Mouse (Mus musculus): ENCODE measurements around the gene Thbs1. TPM values are rescaled to one million over a fixed set of nuclear protein-coding genes. Genes with fewer than 3 reads are reported as not detected.
A peak's percentile ranks its signal among the peaks of the same experiment; 100 is the strongest.

The Thbs1 gene
- polyA plus RNA-seq, 1 experiment from 2014 or later, result 51.2 TPM

DNA sequence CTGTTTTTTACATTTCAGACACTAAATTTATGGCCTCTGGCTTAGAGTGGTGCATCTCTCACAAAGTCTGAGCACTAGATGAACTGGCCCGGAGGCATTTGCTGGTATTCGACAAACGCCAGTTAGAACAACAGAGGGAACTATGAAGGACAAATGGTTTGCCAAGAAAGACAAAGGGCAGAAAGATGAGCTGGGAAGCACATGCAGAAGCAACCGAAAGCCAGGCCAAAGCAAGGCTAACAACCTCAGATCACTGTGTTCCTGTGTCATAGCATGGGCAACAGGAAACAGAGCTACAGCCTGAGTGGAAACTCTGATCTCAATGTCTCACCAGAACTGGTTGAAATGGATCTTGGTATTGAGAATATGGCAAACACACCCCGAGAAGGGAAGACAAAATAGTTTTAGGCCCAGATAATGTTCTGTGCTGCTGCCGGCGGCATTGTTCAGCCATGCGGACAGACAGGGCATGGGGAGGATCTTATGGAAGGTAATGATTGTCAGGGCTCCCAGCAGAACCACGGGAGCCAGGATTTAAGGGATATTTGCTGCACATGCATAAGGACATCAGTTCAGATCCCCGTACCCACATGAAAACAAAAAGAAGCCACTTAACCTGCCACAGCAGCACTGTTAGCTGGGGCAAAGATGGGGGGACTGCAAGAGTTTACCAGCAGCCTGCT, 24.5 kb upstream of the Thbs1 start:
- Histone ChIP-seq H3K9ac (no peak overlapping the region), H3K9me3 (no peaks in the 10 kb centered on the region), H3K4me2 (no peak overlapping the region), H3K4me1 (no peaks in the 10 kb centered on the region), H3K4me3 (replicated peaks) (no peak overlapping the region), H3K27me3 (replicated peaks) (no peaks in the 10 kb centered on the region), H3K27ac (no peak overlapping the region), H3K36me3 (no peaks in the 10 kb centered on the region)
- WGBS, result 78% methylated on average over 10 of the region's 10 CpGs
- no peak for ATAC-seq (ENCODE audit: insufficient read depth, low FRiP score, low read depth)

- Histone ChIP-seq H3K4me3 (replicated peaks) (no peak overlapping the region), H3K9ac (no peak overlapping the region), H3K27me3 (replicated peaks) (no peaks in the 10 kb centered on the region; the same call in 1 of the 2 replicates), H3K36me3 (no peaks in the 10 kb centered on the region), H3K27ac (no peak overlapping the region), H3K4me2 (no peak overlapping the region), H3K4me1 (no peaks in the 10 kb centered on the region), H3K9me3 (no peaks in the 10 kb centered on the region)
- WGBS, result 86% methylated on average over 5 of the region's 5 CpGs
- no peak for ATAC-seq (ENCODE audit: insufficient read depth, low FRiP score, low read depth)
Measured at GRCm38 (mm10) chr2:118091226-118091625, 20.4 kb upstream of the Thbs1 start.

- WGBS, result 57% methylated on average over 4 of the region's 4 CpGs
- H3K36me3 ChIP-seq, result no peaks in the 10 kb centered on the region
- H3K4me3 ChIP-seq (replicated peaks), result no peak overlapping the region
- no peak overlapping the region for H3K27ac ChIP-seq
- H3K4me1 ChIP-seq, result no peaks in the 10 kb centered on the region
- H3K9ac ChIP-seq, result no peak overlapping the region
- H3K4me2 ChIP-seq, result no peak overlapping the region
- ATAC-seq (ENCODE audit: insufficient read depth, low FRiP score, low read depth), result no peak
- no peaks in the 10 kb centered on the region for H3K9me3 ChIP-seq
- no peaks in the 10 kb centered on the region; the same call in 1 of the 2 replicates for H3K27me3 ChIP-seq (replicated peaks)
Measured at GRCm38 (mm10) chr2:118099104-118099503, 12.6 kb upstream of the Thbs1 start.

DNA sequence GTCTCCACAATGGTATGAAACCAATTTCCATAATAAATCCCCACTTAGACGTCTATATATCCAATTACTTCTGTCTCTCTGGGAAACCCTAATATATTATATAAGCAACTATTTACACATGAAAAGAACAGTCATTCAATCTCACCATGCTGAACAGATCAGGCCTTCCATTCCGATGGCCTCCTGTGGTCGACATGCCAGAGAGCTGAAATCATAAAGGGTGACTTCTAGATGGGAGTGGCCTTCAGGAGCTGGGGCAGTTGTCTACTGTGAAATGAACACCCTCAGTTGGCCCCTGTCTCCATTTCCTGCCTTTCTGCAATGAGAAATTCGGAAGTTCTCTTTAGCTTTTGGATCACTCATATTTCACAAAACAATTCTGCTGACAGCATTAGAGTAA, 9.5 kb upstream of the Thbs1 start:
- Histone ChIP-seq H3K27ac (no peak overlapping the region), H3K4me1 (no peaks in the 10 kb centered on the region), H3K9ac (no peak overlapping the region), H3K27me3 (replicated peaks) (no peaks in the 10 kb centered on the region), H3K4me3 (replicated peaks) (no peak overlapping the region), H3K36me3 (no peaks in the 10 kb centered on the region), H3K9me3 (no peaks in the 10 kb centered on the region), H3K4me2 (no peak overlapping the region)
- ATAC-seq (ENCODE audit: insufficient read depth, low FRiP score, low read depth), result no peak
- WGBS, result 65% methylated on average over 4 of the region's 4 CpGs

DNA sequence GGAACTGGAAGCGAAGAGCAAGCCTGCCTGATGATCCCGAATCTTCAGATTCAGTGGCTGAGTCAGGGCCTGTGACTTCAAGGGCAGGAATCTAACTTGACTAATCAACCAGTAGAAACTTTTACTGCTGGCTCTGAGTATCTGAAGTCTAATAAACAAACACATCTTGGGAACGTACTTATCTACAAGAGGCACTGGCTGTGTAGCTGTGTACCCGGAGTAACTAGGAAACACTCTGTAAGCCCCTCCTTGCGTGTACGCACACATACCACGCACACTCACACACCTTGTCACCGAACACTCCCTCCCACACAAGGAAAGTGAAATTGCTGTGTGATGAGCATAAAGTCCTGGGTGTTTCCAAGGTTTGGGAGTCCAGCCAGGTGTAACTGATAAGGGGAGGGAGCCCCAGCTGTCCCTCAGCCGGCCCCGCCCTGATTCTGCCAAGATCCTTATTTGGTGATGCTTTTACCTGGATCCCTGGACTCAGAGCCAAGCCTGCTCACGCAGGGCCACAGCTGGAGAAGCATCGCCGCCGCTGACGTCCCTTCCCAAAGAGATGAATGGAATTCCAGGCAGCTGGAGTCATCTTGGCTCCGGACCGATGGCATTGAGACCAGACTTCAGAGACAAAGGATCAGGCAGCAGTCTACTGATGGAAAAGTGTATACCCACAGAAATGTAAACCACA, 1.3 kb upstream of the Thbs1 start:
- ATAC-seq (ENCODE audit: insufficient read depth, low FRiP score, low read depth), result no peak
- Histone ChIP-seq H3K9ac (0 out of 2 replicates have a peak overlapping the region, but pooled peaks have one; percentile 12), H3K4me3 (replicated peaks) (peak overlapping the region; percentile 65), H3K36me3 (no peaks in the 10 kb centered on the region), H3K27ac (peak overlapping the region; percentile 59), H3K27me3 (replicated peaks) (no peaks in the 10 kb centered on the region), H3K4me2 (peak overlapping the region; percentile 93), H3K9me3 (no peaks in the 10 kb centered on the region), H3K4me1 (peaks cover 6% of the 10 kb centered on the region)
- 25% methylated on average over 17 of the region's 17 CpGs for WGBS

- peak overlapping the region; percentile 65 for H3K4me3 ChIP-seq (replicated peaks)
- peak overlapping the region; percentile 93 for H3K4me2 ChIP-seq
- H3K9ac ChIP-seq, result 0 out of 2 replicates have a peak overlapping the region, but pooled peaks have one; percentile 37
- H3K36me3 ChIP-seq, result peaks cover 4% of the 10 kb centered on the region; the same call in 1 of the 2 replicates
- no peaks in the 10 kb centered on the region for H3K9me3 ChIP-seq
- no peaks in the 10 kb centered on the region for H3K27me3 ChIP-seq (replicated peaks)
- ATAC-seq (ENCODE audit: insufficient read depth, low FRiP score, low read depth), result peak; percentile 67
- peak overlapping the region; percentile 90 for H3K27ac ChIP-seq
- peaks cover 6% of the 10 kb centered on the region for H3K4me1 ChIP-seq
- WGBS, result under 1% methylated on average over 16 of the region's 16 CpGs
Measured at GRCm38 (mm10) chr2:118111116-118111487, 574 bp upstream of the Thbs1 start.

- WGBS, result 10% methylated on average over 5 of the region's 5 CpGs
- H3K4me1 ChIP-seq, result peaks cover 6% of the 10 kb centered on the region
- peak overlapping the region; percentile 66; the same call in 1 of the 2 replicates for H3K9ac ChIP-seq
- no peak for ATAC-seq (ENCODE audit: insufficient read depth, low FRiP score, low read depth)
- H3K27me3 ChIP-seq (replicated peaks), result no peaks in the 10 kb centered on the region
- H3K4me2 ChIP-seq, result peak overlapping the region; percentile 93
- H3K9me3 ChIP-seq, result no peaks in the 10 kb centered on the region
- peak overlapping the region; percentile 65 for H3K4me3 ChIP-seq (replicated peaks)
- H3K27ac ChIP-seq, result no peak overlapping the region; the same call in 1 of the 2 replicates
- H3K36me3 ChIP-seq, result peaks cover 15% of the 10 kb centered on the region
Measured at GRCm38 (mm10) chr2:118112438-118112837, 762 bp downstream of the Thbs1 start.

GRCm38 (mm10) chr2:118112846-118113479, 1.3 kb downstream of the Thbs1 start:
- H3K9me3 ChIP-seq, result no peaks in the 10 kb centered on the region
- peaks cover 6% of the 10 kb centered on the region for H3K4me1 ChIP-seq
- no peak for ATAC-seq (ENCODE audit: insufficient read depth, low FRiP score, low read depth)
- H3K9ac ChIP-seq, result peak overlapping the region; percentile 2; the same call in 1 of the 2 replicates
- no peak overlapping the region for H3K27ac ChIP-seq
- no peaks in the 10 kb centered on the region for H3K27me3 ChIP-seq (replicated peaks)
- peaks cover 15% of the 10 kb centered on the region for H3K36me3 ChIP-seq
- peak overlapping the region; percentile 65 for H3K4me3 ChIP-seq (replicated peaks)
- WGBS, result 39% methylated on average over 21 of the region's 21 CpGs
- H3K4me2 ChIP-seq, result peak overlapping the region; percentile 93

DNA sequence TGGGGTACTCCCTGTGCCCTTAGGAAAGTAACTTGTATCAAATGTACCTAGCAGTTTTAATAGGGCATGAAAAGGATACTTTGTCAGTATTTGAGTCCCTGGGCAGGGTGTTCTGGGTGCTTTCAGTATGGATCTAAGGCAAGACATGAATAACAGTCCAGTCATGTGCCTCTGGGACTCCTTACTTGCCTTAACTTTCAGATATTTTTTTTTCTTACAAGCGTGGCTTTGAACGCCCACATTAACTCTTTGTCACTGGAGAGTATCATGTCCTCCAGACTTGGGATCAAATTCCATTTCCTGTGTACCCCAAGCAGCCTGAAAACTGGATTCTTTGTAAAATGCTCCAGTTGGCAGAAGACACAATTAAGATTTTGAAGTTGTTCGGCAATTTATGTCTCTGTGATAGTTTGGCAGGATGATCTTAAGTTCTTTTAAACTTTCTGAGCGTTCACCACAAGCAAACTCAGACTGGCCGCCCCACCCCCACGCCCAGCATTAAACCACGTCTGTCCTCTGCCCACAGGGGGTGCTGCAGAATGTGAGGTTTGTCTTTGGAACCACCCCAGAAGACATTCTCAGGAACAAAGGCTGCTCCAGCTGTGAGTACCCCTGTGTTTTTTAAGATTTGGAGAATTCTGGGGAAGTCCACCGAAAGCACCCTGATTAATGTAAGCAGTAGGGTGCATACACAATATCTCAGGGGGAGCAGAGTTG, 2.3 kb downstream of the Thbs1 start:
- peaks cover 6% of the 10 kb centered on the region for H3K4me1 ChIP-seq

DNA sequence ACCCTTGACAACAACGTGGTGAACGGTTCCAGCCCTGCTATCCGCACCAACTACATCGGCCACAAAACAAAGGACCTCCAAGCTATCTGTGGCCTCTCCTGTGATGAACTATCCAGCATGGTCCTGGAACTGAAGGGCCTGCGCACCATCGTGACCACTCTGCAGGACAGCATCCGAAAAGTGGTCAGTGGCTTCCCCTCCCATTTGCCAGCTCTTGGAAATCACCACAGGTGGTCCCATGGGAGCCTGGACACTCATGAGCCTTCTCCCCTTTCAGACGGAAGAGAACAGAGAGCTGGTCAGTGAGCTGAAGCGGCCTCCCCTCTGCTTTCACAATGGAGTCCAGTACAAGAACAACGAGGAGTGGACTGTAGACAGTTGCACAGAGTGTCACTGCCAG, 3.0 kb downstream of the Thbs1 start:
- H3K9me3 ChIP-seq, result no peaks in the 10 kb centered on the region
- no peaks in the 10 kb centered on the region for H3K27me3 ChIP-seq (replicated peaks)
- no peak overlapping the region for H3K27ac ChIP-seq
- 80% methylated on average over 10 of the region's 10 CpGs for WGBS
- peaks cover 6% of the 10 kb centered on the region for H3K4me1 ChIP-seq
- H3K4me3 ChIP-seq (replicated peaks), result peak overlapping the region; percentile 65
- H3K9ac ChIP-seq, result no peak overlapping the region
- H3K4me2 ChIP-seq, result peak overlapping the region; percentile 93
- ATAC-seq (ENCODE audit: insufficient read depth, low FRiP score, low read depth), result no peak
- peaks cover 28% of the 10 kb centered on the region for H3K36me3 ChIP-seq

More for the DNA sequence above, 2.3 kb downstream of the Thbs1 start:
- Histone ChIP-seq H3K27ac (no peak overlapping the region), H3K4me3 (replicated peaks) (peak overlapping the region; percentile 65), H3K9me3 (no peaks in the 10 kb centered on the region), H3K36me3 (peaks cover 21% of the 10 kb centered on the region), H3K4me2 (peak overlapping the region; percentile 93), H3K9ac (0 out of 2 replicates have a peak overlapping the region, but pooled peaks have one; percentile 20), H3K27me3 (replicated peaks) (no peaks in the 10 kb centered on the region)
- 33% methylated on average over 8 of the region's 8 CpGs for WGBS
- no peak for ATAC-seq (ENCODE audit: insufficient read depth, low FRiP score, low read depth)

DNA sequence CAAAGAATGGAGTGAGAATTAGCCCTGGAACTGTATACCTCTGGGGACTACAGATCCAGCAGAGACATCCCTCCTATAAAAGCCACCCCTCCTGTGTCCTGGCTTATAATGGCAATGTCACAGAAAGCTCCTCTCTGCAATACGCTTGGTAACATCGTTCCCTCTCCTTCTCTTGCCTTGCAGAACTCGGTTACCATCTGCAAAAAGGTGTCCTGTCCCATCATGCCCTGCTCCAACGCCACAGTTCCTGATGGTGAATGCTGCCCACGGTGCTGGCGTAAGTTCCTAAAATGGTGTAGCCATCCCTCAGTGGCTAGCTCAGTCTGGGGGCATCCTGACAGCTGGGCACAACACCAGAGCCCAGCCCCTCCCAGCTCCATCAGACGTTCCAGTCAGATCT, 4.0 kb downstream of the Thbs1 start:
- Histone ChIP-seq H3K4me1 (peaks cover 1% of the 10 kb centered on the region), H3K4me2 (peak overlapping the region; percentile 93), H3K4me3 (replicated peaks) (peak overlapping the region; percentile 65; the same call in 1 of the 2 replicates), H3K9ac (no peak overlapping the region), H3K9me3 (no peaks in the 10 kb centered on the region), H3K27ac (no peak overlapping the region), H3K36me3 (peaks cover 37% of the 10 kb centered on the region), H3K27me3 (replicated peaks) (no peaks in the 10 kb centered on the region)
- WGBS, result 83% methylated on average over 7 of the region's 7 CpGs
- ATAC-seq (ENCODE audit: insufficient read depth, low FRiP score, low read depth), result no peak

Data from stomach, embryonic 15.5 days (tissue).